Mouse (Mus musculus) E14TG2a.4 (cell line): ENCODE results near the gene Nxn.

ENCODE experiments used
- CTCF ChIP-seq: conservative IDR thresholded peaks from 2 replicates; pipeline ENCODE4 v1.5.1; 2014; ENCODE audit warnings: low read length
- POU5F1 ChIP-seq: IDR thresholded peaks from 2 replicates; pipeline ENCODE4 v1.6.1; 2014; ENCODE audit warnings: low read length, borderline replicate concordance

GRCm38 (mm10) chr11:76363636-76364035, 35.3 kb downstream of the Nxn start:
- TF ChIP-seq CTCF (no peak), POU5F1 (no peak)
